Mouse (Mus musculus) forebrain, embryonic 12.5 days (tissue): ENCODE measurements around the gene Glis2. TPM values are rescaled to one million over a fixed set of nuclear protein-coding genes. Genes with fewer than 3 reads are reported as not detected.

ENCODE experiments used
- ATAC-seq: fragments of 200-750 bp; cut with Nextera tagmentation; 2 replicates; pipeline ENCODE4 v1.8.0; 2017; ENCODE audit warnings: moderate TSS enrichment; ENCODE audit not compliant: low FRiP score
- H3K27ac ChIP-seq: fragments of 300-500 bp; sonication (generic); 2 replicates; pipeline ENCODE4 v1.5.1; 2016; ENCODE audit warnings: mild to moderate bottlenecking
- H3K27me3 ChIP-seq: fragments of 300-500 bp; sonication (generic); 2 replicates; pipeline ENCODE4 v1.6.1; 2016; ENCODE audit warnings: mild to moderate bottlenecking
- H3K36me3 ChIP-seq: fragments of 300-500 bp; sonication (generic); replicated peaks from 2 replicates; pipeline ENCODE4 v1.6.1; 2016; ENCODE audit warnings: mild to moderate bottlenecking
- H3K4me1 ChIP-seq: fragments of 300-500 bp; sonication (generic); 2 replicates; pipeline ENCODE4 v1.6.1; 2016
- H3K4me2 ChIP-seq: fragments of 300-500 bp; sonication (generic); 2 replicates; pipeline ENCODE4 v1.6.1; 2016; ENCODE audit warnings: mild to moderate bottlenecking, moderate library complexity
- H3K4me3 ChIP-seq: fragments of 300-500 bp; sonication (generic); replicated peaks from 2 replicates; pipeline ENCODE4 v1.5.1; 2016; ENCODE audit warnings: mild to moderate bottlenecking
- H3K9ac ChIP-seq: fragments of 300-500 bp; sonication (generic); 2 replicates; pipeline ENCODE4 v1.6.1; 2016; ENCODE audit warnings: mild to moderate bottlenecking
- H3K9me3 ChIP-seq: fragments of 300-500 bp; sonication (generic); 2 replicates; pipeline ENCODE4 v1.6.1; 2016
- WGBS: fragments of 180-500 bp; shearing (Covaris S2); methylation state at CpG from one replicate; pipeline ENCODE4 v1.1.7; 2016; 5-methylcytosine and 5-hydroxymethylcytosine counted together
- polyA plus RNA-seq: library from polyadenylated mRNA; unstranded; fragments of >200 nt; fragmentation: Nextera tagmentation; extraction: Ambion mirVana; gene quantifications from 2 replicates; pipeline ENCODE4 v1.2.1, GENCODE M21; 2016

Gene Glis2
- polyA plus RNA-seq, 1 experiment from 2014 or later: 22.0 TPM

DNA sequence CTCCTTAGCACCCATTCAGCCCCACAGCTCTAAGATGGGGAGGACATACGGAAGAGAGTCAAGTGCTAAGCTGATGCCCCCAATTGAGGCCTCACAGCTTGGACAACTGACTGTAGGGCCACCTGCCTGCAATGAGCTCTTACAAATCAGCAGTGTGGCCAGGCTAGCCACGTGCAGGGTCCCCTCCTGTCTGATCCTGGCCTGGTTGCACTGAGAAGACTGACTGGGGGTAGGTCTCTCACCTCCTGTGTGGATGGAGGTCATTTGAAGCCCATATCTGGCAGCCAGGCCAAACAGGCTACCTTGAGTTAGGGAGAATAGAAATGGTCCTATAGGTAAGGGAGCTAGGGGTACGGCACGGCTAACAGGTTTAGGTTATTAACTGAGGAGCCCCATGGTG, 51.4 kb downstream of the Glis2 start:
- Histone ChIP-seq H3K4me3 (no peak overlapping the region), H3K4me2 (no peak overlapping the region), H3K27me3 (0 out of 2 replicates have a peak, but pooled peaks cover 5% of the 10 kb centered on the region), H3K9me3 (no peaks in the 10 kb centered on the region), H3K27ac (no peak overlapping the region), H3K9ac (no peak overlapping the region), H3K36me3 (peaks cover 14% of the 10 kb centered on the region), H3K4me1 (peaks cover 34% of the 10 kb centered on the region)
- WGBS: 84% methylated on average over 4 of the region's 4 CpGs
- ATAC-seq: no peak

DNA sequence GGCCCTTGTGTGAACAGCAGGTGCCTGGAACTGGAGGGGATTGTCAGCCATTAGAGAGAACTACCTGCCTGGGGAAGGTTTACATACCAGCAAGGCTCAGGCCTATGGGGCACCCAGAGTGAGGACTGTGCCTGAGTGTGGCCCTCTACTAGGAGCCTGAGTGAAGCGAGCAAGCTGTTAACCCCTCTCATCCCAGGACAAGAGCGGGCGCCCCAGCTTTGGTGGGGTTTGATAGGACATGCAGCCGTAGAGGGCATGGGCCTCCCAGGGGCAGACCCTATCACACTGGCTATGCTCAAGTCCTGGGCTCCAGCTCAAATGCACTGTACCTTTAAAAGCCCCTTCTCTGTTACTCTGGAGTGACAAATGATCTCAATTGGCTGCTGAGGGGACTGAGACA, 52.3 kb downstream of the Glis2 start:
- Histone ChIP-seq H3K4me1 (peaks cover 26% of the 10 kb centered on the region), H3K36me3 (peaks cover 19% of the 10 kb centered on the region), H3K4me3 (no peak overlapping the region), H3K9me3 (no peaks in the 10 kb centered on the region), H3K27ac (no peak overlapping the region), H3K4me2 (no peak overlapping the region), H3K9ac (no peak overlapping the region), H3K27me3 (no peaks in the 10 kb centered on the region)
- ATAC-seq: no peak
- 82% methylated on average over 4 of the region's 4 CpGs for WGBS

DNA sequence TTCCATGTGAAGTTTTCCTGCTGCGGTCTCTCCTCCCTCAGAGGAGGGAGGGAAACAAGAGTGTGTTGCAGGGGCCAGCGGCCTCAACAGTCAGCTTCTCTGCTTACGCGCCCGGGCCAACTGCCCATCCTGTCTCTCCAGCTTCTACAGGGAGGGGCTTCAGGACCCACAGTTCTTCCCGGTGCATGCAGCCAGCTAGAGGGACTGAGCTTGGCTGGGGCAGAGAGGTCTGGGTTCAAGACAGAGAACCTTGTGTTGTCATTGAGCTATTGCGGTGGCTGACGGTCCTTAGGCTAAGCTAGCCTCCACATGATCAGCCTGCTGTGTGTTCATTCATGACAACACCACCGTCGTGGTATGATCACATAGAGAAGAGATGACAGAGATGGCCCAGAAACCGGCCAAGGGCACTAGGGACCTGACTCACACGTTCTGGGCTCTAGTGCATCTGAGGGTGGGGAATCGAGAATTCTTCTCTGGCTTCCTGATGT, 53.2 kb downstream of the Glis2 start:
- 83% methylated on average over 13 of the region's 13 CpGs for WGBS
- no peak overlapping the region for H3K27ac ChIP-seq

DNA sequence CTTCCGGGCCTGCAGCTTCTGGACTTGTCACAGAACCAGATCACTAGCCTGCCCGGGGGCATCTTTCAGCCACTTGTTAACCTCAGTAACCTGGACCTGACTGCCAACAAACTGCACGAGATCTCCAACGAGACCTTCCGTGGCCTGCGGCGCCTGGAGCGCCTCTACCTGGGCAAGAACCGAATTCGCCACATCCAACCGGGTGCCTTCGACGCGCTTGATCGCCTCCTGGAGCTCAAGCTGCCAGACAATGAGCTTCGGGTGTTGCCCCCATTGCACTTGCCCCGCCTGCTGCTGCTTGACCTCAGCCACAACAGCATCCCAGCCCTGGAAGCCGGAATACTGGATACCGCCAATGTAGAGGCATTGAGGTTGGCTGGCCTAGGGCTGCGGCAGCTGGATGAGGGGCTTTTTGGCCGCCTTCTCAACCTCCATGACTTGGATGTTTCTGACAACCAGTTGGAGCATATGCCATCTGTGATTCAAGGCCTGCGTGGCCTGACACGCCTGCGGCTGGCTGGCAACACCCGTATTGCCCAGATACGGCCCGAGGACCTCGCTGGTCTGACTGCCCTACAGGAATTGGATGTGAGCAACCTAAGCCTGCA, 54.0 kb downstream of the Glis2 start:
- H3K9me3 ChIP-seq: no peaks in the 10 kb centered on the region
- no peak overlapping the region for H3K4me3 ChIP-seq
- peaks cover 28% of the 10 kb centered on the region for H3K36me3 ChIP-seq

More for the DNA sequence above, 53.2 kb downstream of the Glis2 start:
- Histone ChIP-seq H3K36me3 (peaks cover 28% of the 10 kb centered on the region), H3K9ac (no peak overlapping the region), H3K27me3 (no peaks in the 10 kb centered on the region), H3K9me3 (no peaks in the 10 kb centered on the region), H3K4me1 (peaks cover 20% of the 10 kb centered on the region), H3K4me2 (no peak overlapping the region), H3K4me3 (no peak overlapping the region)
- ATAC-seq: no peak

DNA sequence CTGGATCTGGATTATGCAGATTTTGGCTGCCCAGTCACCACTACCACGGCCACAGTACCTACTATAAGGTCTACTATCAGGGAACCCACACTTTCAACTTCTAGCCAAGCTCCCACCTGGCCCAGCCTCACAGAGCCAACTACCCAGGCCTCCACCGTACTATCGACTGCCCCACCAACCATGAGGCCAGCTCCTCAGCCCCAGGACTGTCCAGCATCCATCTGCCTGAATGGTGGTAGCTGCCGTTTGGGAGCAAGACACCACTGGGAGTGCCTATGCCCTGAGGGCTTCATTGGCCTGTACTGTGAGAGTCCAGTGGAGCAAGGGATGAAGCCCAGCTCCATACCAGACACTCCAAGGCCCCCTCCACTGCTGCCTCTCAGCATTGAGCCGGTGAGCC, 54.7 kb downstream of the Glis2 start:
- H3K36me3 ChIP-seq: peaks cover 28% of the 10 kb centered on the region
- H3K9ac ChIP-seq: no peak overlapping the region
- no peaks in the 10 kb centered on the region for H3K27me3 ChIP-seq
- no peak overlapping the region; the same call in 1 of the 2 replicates for H3K4me3 ChIP-seq
- no peaks in the 10 kb centered on the region for H3K9me3 ChIP-seq
- H3K27ac ChIP-seq: no peak overlapping the region
- no peak overlapping the region for H3K4me2 ChIP-seq
- H3K4me1 ChIP-seq: peaks cover 8% of the 10 kb centered on the region; the same call in 1 of the 2 replicates
- WGBS: 87% methylated on average over 5 of the region's 5 CpGs
- no peak for ATAC-seq

More for the DNA sequence above, 54.0 kb downstream of the Glis2 start:
- 86% methylated on average over 28 of the region's 28 CpGs for WGBS
- Histone ChIP-seq H3K4me2 (no peak overlapping the region), H3K9ac (no peak overlapping the region), H3K4me1 (peaks cover 13% of the 10 kb centered on the region; the same call in 1 of the 2 replicates), H3K27ac (no peak overlapping the region), H3K27me3 (no peaks in the 10 kb centered on the region)
- no peak for ATAC-seq

DNA sequence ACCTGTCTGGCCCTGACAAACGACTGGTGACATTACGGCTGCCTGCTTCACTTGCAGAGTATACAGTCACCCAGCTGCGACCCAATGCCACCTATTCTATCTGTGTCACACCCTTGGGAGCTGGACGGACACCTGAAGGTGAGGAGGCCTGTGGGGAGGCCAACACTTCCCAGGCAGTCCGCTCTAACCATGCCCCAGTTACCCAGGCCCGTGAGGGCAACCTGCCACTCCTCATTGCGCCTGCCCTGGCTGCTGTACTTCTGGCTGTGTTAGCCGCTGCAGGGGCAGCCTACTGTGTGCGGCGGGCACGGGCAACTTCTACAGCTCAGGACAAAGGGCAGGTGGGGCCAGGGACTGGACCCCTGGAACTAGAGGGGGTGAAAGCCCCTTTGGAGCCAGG, 55.2 kb downstream of the Glis2 start:
- H3K4me2 ChIP-seq: no peak overlapping the region
- H3K27ac ChIP-seq: no peak overlapping the region
- 91% methylated on average over 11 of the region's 11 CpGs for WGBS
- no peaks in the 10 kb centered on the region for H3K27me3 ChIP-seq
- no peak overlapping the region for H3K9ac ChIP-seq
- no peak for ATAC-seq
- peaks cover 28% of the 10 kb centered on the region for H3K36me3 ChIP-seq
- H3K4me1 ChIP-seq: peaks cover 8% of the 10 kb centered on the region; the same call in 1 of the 2 replicates
- no peak overlapping the region; the same call in 1 of the 2 replicates for H3K4me3 ChIP-seq
- no peaks in the 10 kb centered on the region for H3K9me3 ChIP-seq

DNA sequence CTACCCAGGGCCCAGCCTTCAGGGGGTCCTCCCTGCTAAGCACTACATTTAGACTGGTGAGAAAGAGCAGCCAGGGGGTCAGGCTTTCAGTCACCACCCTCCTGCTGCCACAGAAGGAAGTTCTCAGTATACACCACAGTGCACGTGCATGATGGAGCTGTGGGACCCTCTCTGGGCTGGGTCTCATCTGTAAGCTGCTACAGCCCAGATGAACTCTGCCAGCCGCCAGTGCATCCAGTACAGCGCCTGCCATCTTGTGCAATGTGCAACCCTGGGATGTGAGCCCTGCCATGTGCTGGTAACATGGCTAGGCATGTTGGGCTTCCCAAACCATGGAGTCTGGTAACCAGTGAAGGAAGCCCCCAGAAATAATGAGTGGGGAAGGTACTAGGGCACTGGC, 55.6 kb downstream of the Glis2 start:
- Histone ChIP-seq H3K4me3 (no peak overlapping the region), H3K4me1 (peaks cover 9% of the 10 kb centered on the region), H3K36me3 (peaks cover 28% of the 10 kb centered on the region), H3K27ac (no peak overlapping the region), H3K4me2 (no peak overlapping the region), H3K9ac (no peak overlapping the region), H3K9me3 (no peaks in the 10 kb centered on the region), H3K27me3 (no peaks in the 10 kb centered on the region)
- ATAC-seq: no peak
- WGBS: 81% methylated on average over 3 of the region's 3 CpGs

DNA sequence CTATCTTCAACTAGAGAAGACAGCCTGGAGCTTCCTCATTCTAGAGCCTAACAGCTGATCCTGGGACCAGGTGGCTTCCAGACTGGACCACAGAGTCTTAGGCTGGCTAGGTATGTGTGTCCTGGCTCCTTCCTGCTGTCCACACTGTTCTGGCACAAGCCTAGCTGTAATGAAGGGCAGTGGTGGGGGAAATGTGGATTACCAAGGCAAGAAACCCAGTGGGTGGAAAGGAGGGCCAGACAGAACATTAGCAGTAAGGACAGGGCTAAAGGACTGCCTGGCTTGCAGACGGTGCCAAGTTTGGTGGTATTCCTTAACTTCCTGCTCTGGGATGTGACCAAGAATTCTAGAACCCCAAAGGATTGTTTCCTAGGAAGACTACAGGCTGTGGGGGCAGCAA, 56.6 kb downstream of the Glis2 start:
- no peak overlapping the region for H3K4me3 ChIP-seq
- peaks cover 28% of the 10 kb centered on the region for H3K36me3 ChIP-seq
- WGBS: 96% methylated on average over 1 of the region's 1 CpGs
- no peak for ATAC-seq
- H3K27ac ChIP-seq: no peak overlapping the region
- H3K4me2 ChIP-seq: no peak overlapping the region
- H3K9me3 ChIP-seq: no peaks in the 10 kb centered on the region
- H3K9ac ChIP-seq: no peak overlapping the region
- no peaks in the 10 kb centered on the region for H3K27me3 ChIP-seq
- H3K4me1 ChIP-seq: peaks cover 18% of the 10 kb centered on the region

DNA sequence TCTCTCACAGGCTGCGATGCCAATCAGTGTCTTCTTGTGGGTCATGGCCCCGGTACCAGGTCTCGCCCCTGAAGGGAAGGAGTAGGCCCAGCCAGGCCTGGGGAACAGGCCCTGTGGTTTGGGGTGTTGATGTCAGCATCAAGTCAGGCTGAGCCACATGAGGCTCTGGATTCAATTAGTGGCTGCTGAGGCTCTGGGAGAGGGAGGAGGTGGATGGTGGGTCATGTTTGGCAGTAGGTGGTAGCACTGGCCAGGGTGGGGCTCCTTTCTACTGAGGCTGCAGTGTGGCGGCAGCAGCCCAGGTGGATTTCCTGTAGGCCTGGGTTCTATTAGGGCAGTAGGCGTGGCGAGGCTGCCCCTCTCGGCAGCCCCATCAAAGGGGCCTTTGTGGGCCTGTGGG, 57.1 kb downstream of the Glis2 start:
- no peak overlapping the region for H3K9ac ChIP-seq
- 0 out of 2 replicates have a peak overlapping the region, but pooled peaks have one; percentile 10 for H3K27ac ChIP-seq
- WGBS: 69% methylated on average over 7 of the region's 7 CpGs
- no peak overlapping the region for H3K4me3 ChIP-seq
- no peaks in the 10 kb centered on the region for H3K27me3 ChIP-seq
- H3K36me3 ChIP-seq: peaks cover 28% of the 10 kb centered on the region
- peaks cover 24% of the 10 kb centered on the region for H3K4me1 ChIP-seq
- H3K4me2 ChIP-seq: no peak overlapping the region
- ATAC-seq: no peak
- H3K9me3 ChIP-seq: no peaks in the 10 kb centered on the region

DNA sequence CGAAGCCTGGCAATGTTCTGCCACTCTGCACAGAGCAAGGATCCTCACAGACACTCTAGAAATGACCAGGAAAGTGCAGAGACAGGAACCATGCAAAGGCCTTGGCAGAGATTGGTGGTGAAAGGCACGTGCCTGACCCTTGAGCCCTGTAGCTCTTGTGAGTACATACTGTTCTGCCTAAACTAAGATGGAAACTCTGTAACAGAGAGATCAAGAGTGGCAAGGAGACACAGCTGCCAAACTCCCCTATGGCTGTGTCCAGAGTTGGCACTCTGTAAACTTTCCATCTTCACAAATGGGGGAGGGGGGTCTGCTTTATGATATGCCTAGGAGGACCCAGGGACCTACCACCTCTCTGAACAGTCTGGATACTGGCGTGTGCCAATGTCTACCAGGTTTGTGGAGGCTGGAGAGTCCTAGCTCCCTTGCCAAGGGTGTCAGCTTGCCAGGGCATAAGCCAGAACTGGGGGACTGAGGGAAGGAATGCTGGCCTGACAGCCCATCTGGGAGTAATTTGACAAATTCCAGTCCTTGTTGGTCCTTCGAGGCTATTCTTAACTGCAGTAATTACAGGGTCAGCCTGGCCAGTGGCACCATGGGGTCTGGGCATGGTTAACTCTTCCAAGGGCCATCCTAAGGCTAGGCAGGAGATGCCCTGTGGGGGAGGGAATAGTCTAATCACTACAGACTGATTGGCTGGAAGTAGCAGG, 58.3 kb downstream of the Glis2 start:
- no peaks in the 10 kb centered on the region for H3K9me3 ChIP-seq
- no peak overlapping the region for H3K4me2 ChIP-seq
- H3K4me1 ChIP-seq: peaks cover 21% of the 10 kb centered on the region
- no peaks in the 10 kb centered on the region for H3K27me3 ChIP-seq
- no peak overlapping the region for H3K9ac ChIP-seq
- H3K4me3 ChIP-seq: no peak overlapping the region
- no peak for ATAC-seq
- 84% methylated on average over 4 of the region's 4 CpGs for WGBS
- peaks cover 28% of the 10 kb centered on the region for H3K36me3 ChIP-seq
- 0 out of 2 replicates have a peak overlapping the region, but pooled peaks have one; percentile 10 for H3K27ac ChIP-seq

DNA sequence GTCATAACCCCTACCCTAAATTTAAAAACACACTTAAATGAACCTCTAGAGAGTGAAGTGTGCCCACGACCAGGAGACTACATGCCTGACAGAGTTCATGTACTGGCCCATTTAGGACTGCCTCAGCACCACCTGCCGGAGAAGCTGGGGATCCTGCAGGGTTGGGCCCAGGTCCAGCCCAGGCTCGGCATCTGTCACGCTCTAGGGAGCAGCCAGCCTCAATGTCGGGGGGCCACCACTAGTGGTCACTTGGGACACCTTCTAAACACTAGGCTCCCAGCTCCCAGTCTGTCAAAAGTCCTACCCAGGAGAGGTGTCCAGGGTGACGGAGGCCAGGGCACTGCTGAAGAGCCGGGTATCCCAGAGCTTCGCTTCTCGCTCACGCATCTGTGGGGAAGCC, 60.2 kb downstream of the Glis2 start:
- no peak overlapping the region for H3K4me3 ChIP-seq
- H3K27ac ChIP-seq: no peak overlapping the region
- H3K36me3 ChIP-seq: peaks cover 17% of the 10 kb centered on the region
- H3K27me3 ChIP-seq: no peaks in the 10 kb centered on the region
- H3K4me1 ChIP-seq: peaks cover 31% of the 10 kb centered on the region
- ATAC-seq: no peak
- no peak overlapping the region for H3K9ac ChIP-seq
- no peak overlapping the region for H3K4me2 ChIP-seq
- 89% methylated on average over 10 of the region's 10 CpGs for WGBS
- no peaks in the 10 kb centered on the region for H3K9me3 ChIP-seq

DNA sequence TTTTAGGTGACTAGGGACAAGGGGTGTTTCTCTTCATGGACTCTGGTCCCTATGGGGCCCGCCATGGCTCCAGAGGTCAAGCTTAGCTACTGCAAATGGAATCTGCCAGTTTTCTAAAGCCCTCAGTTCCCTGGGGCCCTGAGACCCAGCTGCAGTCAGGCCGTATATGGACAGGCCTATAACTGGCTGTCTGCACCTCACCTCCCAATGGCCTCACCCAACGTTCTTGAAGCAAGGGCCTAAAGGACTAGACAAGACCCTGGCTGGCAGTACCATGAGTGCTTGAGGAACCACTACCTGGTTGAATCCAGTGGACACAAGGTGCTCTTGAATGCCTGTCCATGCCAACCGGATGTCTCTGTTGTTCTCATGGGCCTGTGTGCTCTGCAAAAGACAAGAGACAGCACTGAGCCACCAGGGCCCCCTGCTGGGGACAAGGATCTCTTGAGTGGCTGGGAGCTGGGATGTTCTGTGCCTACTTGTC, 60.8 kb downstream of the Glis2 start:
- no peak for ATAC-seq
- Histone ChIP-seq H3K27ac (0 out of 2 replicates have a peak overlapping the region, but pooled peaks have one; percentile 9), H3K4me1 (peaks cover 31% of the 10 kb centered on the region), H3K4me2 (no peak overlapping the region), H3K9me3 (no peaks in the 10 kb centered on the region), H3K27me3 (no peaks in the 10 kb centered on the region), H3K9ac (no peak overlapping the region), H3K4me3 (no peak overlapping the region), H3K36me3 (peaks cover 15% of the 10 kb centered on the region)
- WGBS: 76% methylated on average over 4 of the region's 4 CpGs
